Mouse (Mus musculus) kidney, embryonic 15.5 days (tissue): Measurements from ENCODE around the gene Naglu. TPM values are rescaled to one million over a fixed set of nuclear protein-coding genes. Genes with fewer than 3 reads are reported as not detected.
A peak's percentile ranks its signal among the peaks of the same experiment; 100 is the strongest.

Experiments
- ATAC-seq: fragments of 200-750 bp; cut with Nextera tagmentation; replicated peaks from 2 replicates; pipeline ENCODE4 v1.8.0; 2017; ENCODE audit warnings: moderate TSS enrichment; ENCODE audit not compliant: low FRiP score
- H3K27ac ChIP-seq: fragments of 300-500 bp; sonication (generic); 2 replicates; pipeline ENCODE4 v1.5.1; 2015; ENCODE audit warnings: mild to moderate bottlenecking, inconsistent platforms
- H3K27me3 ChIP-seq: fragments of 300-500 bp; sonication (generic); 2 replicates; pipeline ENCODE4 v1.6.1; 2015; ENCODE audit warnings: inconsistent platforms
- H3K36me3 ChIP-seq: fragments of 300-500 bp; sonication (generic); 2 replicates; pipeline ENCODE4 v1.6.1; 2015; ENCODE audit warnings: inconsistent platforms
- H3K4me1 ChIP-seq: fragments of 300-500 bp; sonication (generic); 2 replicates; pipeline ENCODE4 v1.6.1; 2015; ENCODE audit warnings: inconsistent platforms
- H3K4me2 ChIP-seq: fragments of 300-500 bp; sonication (generic); 2 replicates; pipeline ENCODE4 v1.6.1; 2015; ENCODE audit warnings: moderate library complexity, mild to moderate bottlenecking, inconsistent platforms
- H3K4me3 ChIP-seq: fragments of 300-500 bp; sonication (generic); replicated peaks from 2 replicates; pipeline ENCODE4 v1.5.1; 2015; ENCODE audit warnings: mild to moderate bottlenecking, inconsistent platforms
- H3K9ac ChIP-seq: fragments of 300-500 bp; sonication (generic); 2 replicates; pipeline ENCODE4 v1.6.1; 2015; ENCODE audit warnings: mild to moderate bottlenecking, inconsistent platforms
- H3K9me3 ChIP-seq: fragments of 300-500 bp; sonication (generic); replicated peaks from 2 replicates; pipeline ENCODE4 v1.6.1; 2016; ENCODE audit warnings: inconsistent platforms
- WGBS: fragments of 180-500 bp; shearing (Covaris S2); methylation state at CpG from one replicate; pipeline ENCODE4 v1.1.7; 2015; ENCODE audit warnings: mixed read lengths; 5-methylcytosine and 5-hydroxymethylcytosine counted together
- polyA plus RNA-seq: library from polyadenylated mRNA; unstranded; fragments of >200 nt; fragmentation: Nextera tagmentation; extraction: Ambion mirVana; gene quantifications from 2 replicates; pipeline ENCODE4 v1.2.1, GENCODE M21; 2015

The Naglu gene
- polyA plus RNA-seq, 1 experiment from 2014 or later, result 16.8 TPM

- Histone ChIP-seq H3K9ac (peak within 1 kb of the TSS; percentile 83), H3K4me3 (peak within 1 kb of the TSS; percentile 81), H3K27ac (peak within 1 kb of the TSS; percentile 90), H3K36me3 (peaks cover 47% of the 10 kb centered on the region), H3K4me2 (peak within 1 kb of the TSS; percentile 91), H3K27me3 (no peaks in the 10 kb centered on the region), H3K9me3 (no peaks in the 10 kb centered on the region), H3K4me1 (peaks cover 45% of the 10 kb centered on the region)
- 1% methylated on average over 52 of the region's 52 CpGs for WGBS
- peak; percentile 86 for ATAC-seq
Measured at GRCm38 (mm10) chr11:101086756-101087681, 17.2 kb downstream of the Naglu start, which contains the start of gene Mlx. Gene Mlx, plus strand, starts transcription at chr11:101087277.

- Histone ChIP-seq H3K9me3 (no peaks in the 10 kb centered on the region), H3K4me2 (peak overlapping the region; percentile 91), H3K4me1 (peaks cover 45% of the 10 kb centered on the region), H3K36me3 (peaks cover 54% of the 10 kb centered on the region), H3K9ac (peak overlapping the region; percentile 83), H3K27me3 (no peaks in the 10 kb centered on the region), H3K27ac (peak overlapping the region; percentile 90), H3K4me3 (peak overlapping the region; percentile 81)
- ATAC-seq, result no peak; the same call in 1 of the 2 replicates
- 9% methylated on average over 8 of the region's 8 CpGs for WGBS
Measured at GRCm38 (mm10) chr11:101087682-101088055, 17.9 kb downstream of the Naglu start.

- Histone ChIP-seq H3K9ac (no peak overlapping the region), H3K9me3 (no peaks in the 10 kb centered on the region), H3K4me3 (no peak overlapping the region), H3K4me2 (no peak overlapping the region), H3K4me1 (peaks cover 48% of the 10 kb centered on the region), H3K27ac (no peak overlapping the region), H3K36me3 (peaks cover 62% of the 10 kb centered on the region), H3K27me3 (no peaks in the 10 kb centered on the region)
- ATAC-seq, result no peak
- WGBS, result 86% methylated on average over 1 of the region's 1 CpGs
Measured at GRCm38 (mm10) chr11:101089931-101090330, 20.1 kb downstream of the Naglu start.

GRCm38 (mm10) chr11:101094930-101095313 is 25.1 kb downstream of the Naglu start:
- ATAC-seq, result no peak; the same call in 1 of the 2 replicates
- peak overlapping the region; percentile 70 for H3K9ac ChIP-seq
- no peaks in the 10 kb centered on the region for H3K27me3 ChIP-seq
- H3K4me3 ChIP-seq, result peak overlapping the region; percentile 80
- H3K9me3 ChIP-seq, result no peaks in the 10 kb centered on the region
- peaks cover 17% of the 10 kb centered on the region for H3K4me1 ChIP-seq
- H3K36me3 ChIP-seq, result peaks cover 71% of the 10 kb centered on the region
- peak overlapping the region; percentile 92 for H3K4me2 ChIP-seq
- WGBS, result under 1% methylated on average over 18 of the region's 18 CpGs
- H3K27ac ChIP-seq, result peak overlapping the region; percentile 54; the same call in 1 of the 2 replicates

GRCm38 (mm10) chr11:101095314-101096024 is 25.7 kb downstream of the Naglu start, which contains the start of gene Psmc3ip:
Gene Psmc3ip, minus strand, starts transcription at chr11:101095436.
- H3K4me3 ChIP-seq, result peak within 1 kb of the TSS; percentile 80
- ATAC-seq, result peak; percentile 96
- WGBS, result under 1% methylated on average over 43 of the region's 43 CpGs
- H3K9ac ChIP-seq, result peak within 1 kb of the TSS; percentile 70
- peaks cover 17% of the 10 kb centered on the region for H3K4me1 ChIP-seq
- H3K27ac ChIP-seq, result peak within 1 kb of the TSS; percentile 95
- no peaks in the 10 kb centered on the region for H3K9me3 ChIP-seq
- H3K27me3 ChIP-seq, result no peaks in the 10 kb centered on the region
- H3K4me2 ChIP-seq, result peak within 1 kb of the TSS; percentile 92
- H3K36me3 ChIP-seq, result peaks cover 71% of the 10 kb centered on the region

GRCm38 (mm10) chr11:101098231-101098630 is 28.4 kb downstream of the Naglu start:
- no peak overlapping the region for H3K4me3 ChIP-seq
- no peaks in the 10 kb centered on the region for H3K9me3 ChIP-seq
- H3K4me2 ChIP-seq, result no peak overlapping the region
- WGBS, result 77% methylated on average over 8 of the region's 8 CpGs
- peaks cover 17% of the 10 kb centered on the region for H3K4me1 ChIP-seq
- peaks cover 71% of the 10 kb centered on the region for H3K36me3 ChIP-seq
- no peak overlapping the region for H3K27ac ChIP-seq
- H3K9ac ChIP-seq, result 0 out of 2 replicates have a peak overlapping the region, but pooled peaks have one; percentile 12
- no peak for ATAC-seq
- no peaks in the 10 kb centered on the region for H3K27me3 ChIP-seq

- Histone ChIP-seq H3K9me3 (no peaks in the 10 kb centered on the region), H3K4me2 (no peak overlapping the region), H3K36me3 (peaks cover 90% of the 10 kb centered on the region), H3K9ac (no peak overlapping the region), H3K4me1 (no peaks in the 10 kb centered on the region), H3K4me3 (no peak overlapping the region), H3K27me3 (no peaks in the 10 kb centered on the region), H3K27ac (no peak overlapping the region)
- ATAC-seq, result no peak
- WGBS, result 90% methylated on average over 5 of the region's 5 CpGs
Measured at GRCm38 (mm10) chr11:101103011-101103410, 33.2 kb downstream of the Naglu start.

GRCm38 (mm10) chr11:101109351-101109750 is 39.5 kb downstream of the Naglu start:
- Histone ChIP-seq H3K4me2 (no peak overlapping the region), H3K4me1 (no peaks in the 10 kb centered on the region), H3K27me3 (no peaks in the 10 kb centered on the region), H3K4me3 (no peak overlapping the region), H3K9ac (no peak overlapping the region), H3K36me3 (peaks cover 30% of the 10 kb centered on the region), H3K27ac (no peak overlapping the region), H3K9me3 (no peaks in the 10 kb centered on the region)
- no peak for ATAC-seq
- 76% methylated on average over 4 of the region's 4 CpGs for WGBS

- Histone ChIP-seq H3K27me3 (no peaks in the 10 kb centered on the region), H3K9ac (no peak overlapping the region), H3K4me3 (no peak overlapping the region), H3K4me1 (peaks cover 3% of the 10 kb centered on the region), H3K36me3 (peaks cover 16% of the 10 kb centered on the region), H3K27ac (no peak overlapping the region), H3K9me3 (no peaks in the 10 kb centered on the region), H3K4me2 (no peak overlapping the region)
- no peak for ATAC-seq
- 44% methylated on average over 5 of the region's 5 CpGs for WGBS
Measured at GRCm38 (mm10) chr11:101110708-101111107, 40.9 kb downstream of the Naglu start.

GRCm38 (mm10) chr11:101111178-101111577 is 41.4 kb downstream of the Naglu start:
- ATAC-seq, result no peak
- WGBS, result 89% methylated on average over 4 of the region's 4 CpGs
- H3K9me3 ChIP-seq, result no peaks in the 10 kb centered on the region
- no peaks in the 10 kb centered on the region for H3K27me3 ChIP-seq
- H3K27ac ChIP-seq, result no peak overlapping the region
- peaks cover 12% of the 10 kb centered on the region; the same call in 1 of the 2 replicates for H3K36me3 ChIP-seq
- no peak overlapping the region for H3K9ac ChIP-seq
- H3K4me3 ChIP-seq, result no peak overlapping the region
- H3K4me2 ChIP-seq, result no peak overlapping the region
- H3K4me1 ChIP-seq, result peaks cover 8% of the 10 kb centered on the region

- H3K36me3 ChIP-seq, result peaks cover 10% of the 10 kb centered on the region; the same call in 1 of the 2 replicates
- H3K9ac ChIP-seq, result no peak overlapping the region
- H3K4me1 ChIP-seq, result peaks cover 11% of the 10 kb centered on the region
- no peak overlapping the region for H3K4me3 ChIP-seq
- WGBS, result 92% methylated on average over 3 of the region's 3 CpGs
- H3K27me3 ChIP-seq, result no peaks in the 10 kb centered on the region
- H3K4me2 ChIP-seq, result no peak overlapping the region
- H3K27ac ChIP-seq, result no peak overlapping the region
- no peaks in the 10 kb centered on the region for H3K9me3 ChIP-seq
- ATAC-seq, result no peak
Measured at GRCm38 (mm10) chr11:101112186-101112585, 42.4 kb downstream of the Naglu start.

GRCm38 (mm10) chr11:101115564-101115963 is 45.8 kb downstream of the Naglu start:
- no peak overlapping the region for H3K4me2 ChIP-seq
- WGBS, result 53% methylated on average over 2 of the region's 2 CpGs
- no peaks in the 10 kb centered on the region for H3K9me3 ChIP-seq

More at GRCm38 (mm10) chr11:101115564-101115963, 45.8 kb downstream of the Naglu start:
- Histone ChIP-seq H3K4me1 (peaks cover 31% of the 10 kb centered on the region), H3K27me3 (no peaks in the 10 kb centered on the region), H3K4me3 (no peak overlapping the region), H3K27ac (peak overlapping the region; percentile 47), H3K9ac (no peak overlapping the region), H3K36me3 (peaks cover 3% of the 10 kb centered on the region; the same call in 1 of the 2 replicates)
- no peak for ATAC-seq
